Mouse (Mus musculus) frontal cortex, adult (tissue): ENCODE results near the gene Slc2a9.

Experiments
- ATAC-seq: cut with Nextera tagmentation; 2 replicates; pipeline ENCODE4 v1.9.2; 2017; ENCODE audit warnings: mild to moderate bottlenecking, moderate library complexity, mixed read lengths; ENCODE audit not compliant: low TSS enrichment

Slc2a9 gene

DNA sequence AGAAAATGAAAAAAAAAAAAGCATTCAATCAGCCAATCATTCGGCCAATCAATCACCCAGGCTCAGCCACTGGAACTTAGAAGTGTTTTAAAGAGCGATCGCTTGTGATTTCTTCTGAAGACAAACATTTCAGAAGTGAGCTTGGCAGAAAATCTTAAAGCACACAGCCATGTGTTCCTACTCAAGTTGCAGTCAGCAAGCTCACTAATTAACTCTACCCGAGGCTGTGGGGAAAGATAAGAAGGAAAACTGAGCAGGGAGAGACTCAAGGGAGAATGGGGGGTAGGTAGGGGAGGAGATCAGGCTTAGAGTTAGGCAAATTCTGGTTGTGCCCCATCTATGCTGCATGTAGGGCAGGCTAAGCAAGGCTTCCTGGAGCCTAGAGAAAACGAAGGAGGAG is 130.6 kb downstream of the Slc2a9 start:
- peak; percentile 83 for ATAC-seq

DNA sequence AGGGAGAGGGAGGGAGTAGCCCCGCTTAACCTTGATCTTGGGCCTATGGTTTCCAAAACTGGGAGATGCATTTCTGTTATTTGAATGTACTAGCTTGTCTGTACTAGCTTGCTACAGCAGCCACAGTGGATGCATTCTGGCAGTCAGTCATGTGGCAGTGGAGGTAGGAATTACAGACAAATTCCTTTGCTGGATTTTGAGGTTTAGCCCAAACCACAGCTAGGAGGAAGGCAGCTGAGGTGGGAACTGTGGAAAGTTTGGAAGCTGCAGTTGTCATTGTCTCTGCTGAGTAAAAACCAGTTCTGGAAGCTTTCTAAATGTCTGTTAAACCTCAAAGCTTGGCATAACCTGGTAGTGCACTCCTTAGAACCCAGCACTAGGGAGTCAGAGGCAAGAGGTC is 131.6 kb downstream of the Slc2a9 start:
- ATAC-seq: 0 out of 2 replicates have a peak, but pooled peaks have one; percentile 26

DNA sequence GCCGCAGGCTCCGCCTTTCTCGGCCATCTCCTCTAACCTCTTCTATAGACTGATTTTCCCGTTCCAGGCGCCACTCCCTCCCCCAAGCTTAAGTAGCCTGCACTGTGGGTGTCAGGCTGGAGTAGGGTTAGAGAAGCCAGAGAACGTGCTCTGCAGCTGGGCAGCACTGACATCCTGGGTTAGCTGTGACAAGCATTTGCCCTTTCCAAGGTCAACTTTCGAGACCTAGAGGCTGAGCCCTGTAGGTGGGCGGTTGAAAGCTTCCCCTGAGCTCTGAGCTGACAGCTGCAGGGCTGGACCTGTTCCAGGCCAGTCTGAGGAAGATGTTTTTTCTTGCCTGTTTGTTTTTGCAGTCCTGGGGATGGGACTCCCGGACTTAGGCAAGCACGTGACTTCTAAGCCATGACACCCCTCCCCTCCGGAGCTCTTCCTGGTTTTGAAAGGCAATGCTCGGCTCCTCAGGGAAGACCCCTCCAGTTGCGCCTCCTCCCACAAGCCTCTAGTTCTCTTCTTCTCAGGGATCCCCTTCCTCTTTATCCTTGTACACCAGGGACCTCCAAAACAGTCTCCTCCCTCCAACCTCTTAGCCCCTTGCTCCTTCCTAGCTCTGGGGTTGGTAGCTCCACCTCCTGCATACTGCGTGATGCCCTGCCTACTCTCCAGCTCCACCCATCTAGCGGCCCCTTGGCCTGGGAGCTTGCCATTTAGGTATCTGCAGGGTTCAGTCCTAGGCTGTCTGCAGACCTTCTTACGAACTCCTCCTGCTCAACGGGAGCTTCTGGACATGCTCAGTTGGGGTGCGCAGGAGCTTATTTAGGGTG is 136.1 kb downstream of the Slc2a9 start:
- 0 out of 2 replicates have a peak, but pooled peaks have one; percentile 18 for ATAC-seq

- peak; percentile 14; the same call in 1 of the 2 replicates for ATAC-seq
These were observed 137.4 kb downstream of the Slc2a9 start for GRCm38 (mm10) chr5:38365521-38365920.

GRCm38 (mm10) chr5:38364396-38364795 is 138.5 kb downstream of the Slc2a9 start:
- ATAC-seq: peak; percentile 83

GRCm38 (mm10) chr5:38359716-38360115 is 143.2 kb downstream of the Slc2a9 start:
- no peak for ATAC-seq

DNA sequence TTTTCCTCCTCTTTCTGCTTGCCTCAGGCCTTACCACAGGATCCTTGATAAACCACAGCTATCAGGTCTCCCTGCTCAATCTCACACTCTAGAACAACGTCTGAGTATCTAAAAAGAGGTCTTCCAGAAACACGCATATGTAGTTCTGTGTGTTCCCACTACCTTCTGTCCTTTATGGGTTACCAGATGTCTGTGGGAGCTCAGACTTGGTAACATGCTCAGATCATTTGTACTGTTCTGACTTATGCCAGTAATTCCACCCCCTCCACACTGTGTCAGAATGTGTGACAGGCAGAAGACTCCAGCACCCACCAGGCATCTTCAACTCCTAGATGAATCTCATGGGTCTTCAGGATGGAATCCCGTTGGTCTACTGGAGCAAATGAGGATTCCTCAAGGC is 146.0 kb downstream of the Slc2a9 start:
- ATAC-seq: peak; percentile 77

- no peak for ATAC-seq
These were observed 152.5 kb downstream of the Slc2a9 start for GRCm38 (mm10) chr5:38350351-38350929.

GRCm38 (mm10) chr5:38346646-38347432 is 156.1 kb downstream of the Slc2a9 start:
- ATAC-seq: no peak

DNA sequence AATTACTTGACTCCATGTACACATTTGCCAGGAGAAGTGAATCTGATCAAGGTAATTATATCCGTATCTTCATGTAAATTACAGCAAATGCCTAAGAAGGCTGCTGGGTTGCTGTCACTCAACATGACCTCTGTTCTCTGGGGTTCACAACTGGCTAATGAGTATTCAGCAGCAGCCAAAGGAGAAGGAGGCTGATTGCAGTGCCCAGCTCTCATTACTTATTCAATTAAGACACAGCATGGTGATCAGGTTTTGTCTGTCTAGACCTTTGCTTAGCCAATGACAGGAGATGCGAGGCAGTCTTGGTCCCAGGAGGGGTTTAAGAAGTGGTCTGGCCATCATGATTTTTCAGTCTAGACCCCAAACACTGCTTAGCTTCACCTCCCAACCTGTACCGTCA is 159.8 kb downstream of the Slc2a9 start:
- no peak for ATAC-seq

DNA sequence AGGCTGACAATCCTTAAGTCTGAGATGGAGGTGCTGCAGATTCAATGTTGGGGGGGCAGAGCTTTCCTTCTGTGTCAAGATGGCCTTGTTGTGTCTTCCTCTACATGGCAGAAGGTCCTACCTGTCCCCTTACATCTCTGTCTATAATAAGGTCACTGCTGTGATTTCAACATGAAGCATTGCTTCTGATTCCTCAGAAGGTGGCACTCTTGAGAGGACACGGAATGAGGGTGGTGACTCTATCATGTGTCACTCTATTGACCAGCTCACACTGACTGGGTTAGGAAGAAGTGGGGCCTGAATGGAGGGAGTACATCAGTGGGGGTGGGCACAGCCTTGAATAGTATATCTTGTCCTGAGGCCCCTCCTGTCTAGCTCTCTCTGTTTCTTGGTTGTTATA is 168.4 kb downstream of the Slc2a9 start:
- peak; percentile 72 for ATAC-seq

- no peak for ATAC-seq
These were observed 169.6 kb downstream of the Slc2a9 start for GRCm38 (mm10) chr5:38333381-38333780.

GRCm38 (mm10) chr5:38318966-38319786 is 183.8 kb downstream of the Slc2a9 start, which contains the start of gene Drd5:
TSS of gene Drd5 (plus strand) at chr5:38319367.
- ATAC-seq: peak; percentile 70

DNA sequence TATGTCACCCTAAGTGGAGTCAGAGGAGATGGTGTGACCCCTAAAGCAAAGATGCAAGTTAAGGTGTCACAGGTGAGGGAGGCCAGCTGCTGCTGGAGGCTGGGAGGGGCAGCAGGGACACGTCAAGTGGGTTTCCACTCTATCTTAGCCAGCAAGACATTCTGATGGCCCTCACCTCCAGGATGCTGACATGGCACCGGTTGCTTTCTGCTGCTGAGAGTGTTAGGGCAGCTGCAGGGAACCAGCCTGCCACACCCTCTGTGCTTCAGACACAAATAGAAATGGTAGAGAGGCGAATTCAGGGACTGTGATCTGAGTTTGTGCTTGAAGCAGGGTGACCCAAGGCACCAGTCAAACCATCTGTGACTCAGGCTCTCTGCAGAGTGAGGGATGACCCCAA is 193.1 kb downstream of the Slc2a9 start:
- no peak for ATAC-seq

GRCm38 (mm10) chr5:38308873-38309272 is 194.1 kb downstream of the Slc2a9 start:
- ATAC-seq: peak; percentile 74

GRCm38 (mm10) chr5:38307255-38308101 is 195.5 kb downstream of the Slc2a9 start:
- peak; percentile 96 for ATAC-seq

DNA sequence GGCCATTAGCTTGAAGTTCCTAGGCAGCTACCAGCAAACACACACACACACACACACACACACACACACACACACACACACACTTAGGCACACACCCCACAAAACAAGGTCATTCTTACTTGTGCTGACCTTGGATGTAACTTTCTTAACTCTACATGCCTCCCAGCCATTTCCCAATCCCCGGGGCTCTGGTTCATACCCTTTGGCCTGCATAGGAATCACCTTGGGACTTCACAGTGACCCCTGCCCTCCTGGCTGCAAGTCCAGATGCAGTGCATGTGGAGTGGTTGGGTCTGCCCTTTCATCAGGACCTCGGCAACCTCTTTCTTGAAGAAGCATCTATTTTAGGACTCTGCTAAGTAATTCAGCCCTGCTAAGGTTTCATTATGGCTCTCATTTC is 197.7 kb downstream of the Slc2a9 start:
- no peak for ATAC-seq

DNA sequence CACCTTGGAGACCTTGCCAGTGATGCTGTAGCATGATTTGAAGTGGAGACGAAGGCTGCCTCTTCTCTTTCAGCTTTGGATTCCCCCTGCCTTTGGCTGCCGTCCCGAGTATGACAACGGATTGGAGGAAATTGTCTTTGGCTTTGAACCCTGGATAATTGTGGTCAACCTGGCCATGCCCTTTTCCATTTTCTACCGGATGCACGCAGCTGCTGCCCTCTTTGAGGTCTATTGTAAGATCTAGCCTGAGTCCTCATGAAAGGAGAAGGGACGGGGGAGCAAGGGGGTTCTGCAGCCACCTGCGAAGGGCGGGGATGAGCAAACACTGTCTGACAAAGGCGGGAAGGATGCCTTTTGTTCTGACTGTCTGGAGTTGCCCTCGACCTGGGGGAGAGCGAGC is 200.3 kb downstream of the Slc2a9 start:
- no peak for ATAC-seq

GRCm38 (mm10) chr5:38301761-38302411 is 201.1 kb downstream of the Slc2a9 start:
- ATAC-seq: no peak
